In genomic region chr1:46963973-46964727, GRCm38 (mm10) we compare ENCODE assay signal across 20 mouse cellular contexts.
A peak's percentile ranks its signal among the peaks of the same experiment; 100 is the strongest.
DNase-seq lines count a peak whose midpoint lies in the region.
"Had no signal": no experiment of that assay in that cellular context is flagged by ENCODE, and none has a peak within 500 bp of the region (broad histone marks: within the 10 kb centered on the region; RNA-seq: fewer than 3 reads in every experiment).

No protein-coding gene starts in this region.

- DNase-seq in layer of hippocampus, adult 11-12 months (ENCODE audit: low spot score), result peak; percentile 32
- DNase-seq in layer of hippocampus, postnatal 14 days (ENCODE audit: low spot score in 2 of 2), result no peak
- DNase-seq in right cerebral cortex, adult 18-20 months, result peak; percentile 58
- no peak for DNase-seq in right cerebral cortex, postnatal 4 days
- peak; percentile 78 for DNase-seq in brain, adult 2 months (ENCODE audit: low read depth, low spot score)
- DNase-seq in telencephalon, adult 2 months (ENCODE audit: low read depth, low spot score), result peak; percentile 85
- DNase-seq in embryo, embryonic 10.5 days (ENCODE audit: low spot score), result no peak
- DNase-seq: adrenal gland, adult 8-10 months; B cell, adult 2 months; cerebellum, adult 2 months; gastrocnemius, postnatal 36 days; heart, adult 2 months; heart, postnatal 14 days; kidney, adult 11 months; kidney, postnatal 4 days; lung, postnatal 4 days; midbrain, embryonic 14.5 days; retina, postnatal 1 day; spleen, adult 18-20 months; thymus, postnatal 14 days had no signal

Comparison
In these comparisons a context has a peak if more than half of its experiments do, and no peak if none do; other contexts are left out.
1. DNase-seq: peak in layer of hippocampus, adult 11-12 months (single experiment), right cerebral cortex, adult 18-20 months (single experiment), brain, adult 2 months (single experiment) and telencephalon, adult 2 months (single experiment); none in layer of hippocampus, postnatal 14 days (0 of 2), right cerebral cortex, postnatal 4 days (single experiment) and embryo, embryonic 10.5 days (single experiment).